Comparison of ENCODE assay signal across 21 mouse cellular contexts in genomic region chr11:96070353-96070752, GRCm38 (mm10). TPM values are rescaled to one million over a fixed set of nuclear protein-coding genes. Genes with fewer than 3 reads are reported as not detected.
DNase-seq lines count a peak whose midpoint lies in the region; ATAC-seq and TF ChIP-seq lines count a peak whose summit lies in the region.
"Had no signal": no experiment of that assay in that cellular context is flagged by ENCODE, and none has a peak within 500 bp of the region (broad histone marks: within the 10 kb centered on the region; RNA-seq: fewer than 3 reads in every experiment).

No protein-coding gene starts in this region.

- in situ Hi-C loops in CH12.LX (cut with MboI; ENCODE audit: low pct_ligation_motif_present, low pct_unique_long_range_greater_than_20kb, low sequenced_read_pairs), result no loop called here

- no peaks in the 10 kb centered on the region for H3K9me3 ChIP-seq in heart, embryonic 11.5 days (replicated peaks; ENCODE audit: control insufficient read depth, low read length)
- no peaks in the 10 kb centered on the region for H3K9me3 ChIP-seq in kidney, embryonic 16.5 days (ENCODE audit: low read length)
- no peaks in the 10 kb centered on the region for H3K9me3 ChIP-seq in CH12.LX (replicated peaks; ENCODE audit: low read length)
- H3K9me3 ChIP-seq: embryonic facial prominence, embryonic 10.5 days; forebrain, embryonic 10.5 days; heart, embryonic 10.5 days; hindbrain, embryonic 15.5 days had no signal

- no peak for TF ChIP-seq EP300 in heart, adult 2 months (IDR thresholded peaks at IDR 0.05; ENCODE audit: insufficient read depth, low read depth, low read length)
- no peak for TF ChIP-seq EP300 in CH12.LX (IDR thresholded peaks at IDR 0.05; ENCODE audit: low read length)

- TF ChIP-seq POLR2A in heart, adult 2 months (IDR thresholded peaks at IDR 0.05; ENCODE audit: insufficient read depth, low read depth, low read length), result peak; percentile 48; the same call in 1 of the 2 replicates
- no peak for TF ChIP-seq POLR2A in kidney, adult 2 months (IDR thresholded peaks at IDR 0.05; ENCODE audit: low read depth, low read length)
- no peak for TF ChIP-seq POLR2A in CH12.LX (IDR thresholded peaks at IDR 0.05; ENCODE audit: low read depth, low read length)

- no peaks in the 10 kb centered on the region for H3K27me3 ChIP-seq in heart, adult 2 months (ENCODE audit: control insufficient read depth, insufficient read depth, low read length)
- no peaks in the 10 kb centered on the region for H3K27me3 ChIP-seq in heart, embryonic 11.5 days (ENCODE audit: control insufficient read depth, insufficient read depth, low read length)
- no peaks in the 10 kb centered on the region for H3K27me3 ChIP-seq in kidney, adult 2 months (replicated peaks; ENCODE audit: control insufficient read depth, insufficient read depth, low read length)
- H3K27me3 ChIP-seq in kidney, embryonic 16.5 days (ENCODE audit: insufficient read depth, low read length), result no peaks in the 10 kb centered on the region
- H3K27me3 ChIP-seq in CH12.LX (replicated peaks), result no peaks in the 10 kb centered on the region
- H3K27me3 ChIP-seq: hindbrain, embryonic 15.5 days had no signal

- no peak overlapping the region for H3K4me3 ChIP-seq in heart, adult 2 months
- no peak overlapping the region for H3K4me3 ChIP-seq in heart, embryonic 11.5 days (ENCODE audit: low read depth, low read length)
- no peak overlapping the region for H3K4me3 ChIP-seq in kidney, adult 2 months (ENCODE audit: insufficient read depth, low read depth, low read length)
- no peak overlapping the region for H3K4me3 ChIP-seq in kidney, embryonic 16.5 days (ENCODE audit: low read length)
- H3K4me3 ChIP-seq in CH12.LX (replicated peaks in 1 of 3; ENCODE audit: low read depth in 2 of 3, low read length in 2 of 3, poor library complexity in 1 of 3), result no peak overlapping the region
- H3K4me3 ChIP-seq: embryonic facial prominence, embryonic 10.5 days; forebrain, embryonic 10.5 days; gastrocnemius, adult 2 months; heart, embryonic 10.5 days; hindbrain, embryonic 15.5 days had no signal

- H3K4me1 ChIP-seq in heart, adult 2 months (ENCODE audit: control insufficient read depth, insufficient read depth, low read length), result peaks cover 4% of the 10 kb centered on the region
- peaks cover 16% of the 10 kb centered on the region for H3K4me1 ChIP-seq in heart, embryonic 11.5 days (ENCODE audit: control insufficient read depth, insufficient read depth, low read length)
- no peaks in the 10 kb centered on the region; the same call in 1 of the 2 replicates for H3K4me1 ChIP-seq in kidney, adult 2 months (ENCODE audit: control insufficient read depth, insufficient read depth, low read length)
- H3K4me1 ChIP-seq in kidney, embryonic 16.5 days (ENCODE audit: insufficient read depth, low read length), result peaks cover 17% of the 10 kb centered on the region
- H3K4me1 ChIP-seq in CH12.LX (ENCODE audit: control insufficient read depth in 1 of 2, insufficient read depth in 2 of 2), result peaks cover 7 to 25% of the 10 kb centered on the region in 2 experiments

- no peak overlapping the region for H3K9ac ChIP-seq in heart, adult 2 months (ENCODE audit: low read depth, low read length)
- no peak overlapping the region for H3K9ac ChIP-seq in heart, embryonic 11.5 days (ENCODE audit: low read depth, low read length)
- H3K9ac ChIP-seq in kidney, embryonic 16.5 days (replicated peaks; ENCODE audit: low read length), result no peak overlapping the region
- H3K9ac ChIP-seq in CH12.LX (ENCODE audit: insufficient read depth, low read depth), result no peak overlapping the region
- H3K9ac ChIP-seq: hindbrain, embryonic 15.5 days had no signal

- TF ChIP-seq CTCF in heart, adult 2 months (IDR thresholded peaks at IDR 0.05), result no peak
- no peak for TF ChIP-seq CTCF in kidney, adult 2 months (conservative IDR thresholded peaks at IDR 0.05; ENCODE audit: insufficient read depth, insufficient read length, low read depth, low read length)
- no peak for TF ChIP-seq CTCF in CH12.LX (conservative IDR thresholded peaks at IDR 0.05 in 1 of 2, IDR thresholded peaks at IDR 0.05 in 1 of 2; ENCODE audit: low read depth in 2 of 2, low read length in 2 of 2)

- intact Hi-C loops in heart, adult 2 months (cut with DNase I), result no loop called here

- dilution Hi-C loops in CH12.LX (cut with MboI; ENCODE audit: extremely low pct_ligation_motif_present, extremely low pct_unique_long_range_greater_than_20kb, low sequenced_read_pairs), result no loop called here

- H3K36me3 ChIP-seq in heart, adult 2 months (ENCODE audit: control insufficient read depth, insufficient read depth, low read length), result peaks cover 6% of the 10 kb centered on the region; the same call in 1 of the 2 replicates
- H3K36me3 ChIP-seq in heart, embryonic 11.5 days (ENCODE audit: control insufficient read depth, insufficient read depth, low read length), result 0 out of 2 replicates have a peak, but pooled peaks cover 8% of the 10 kb centered on the region
- no peaks in the 10 kb centered on the region; the same call in 1 of the 2 replicates for H3K36me3 ChIP-seq in kidney, adult 2 months (ENCODE audit: control insufficient read depth, insufficient read depth, low read length)
- H3K36me3 ChIP-seq in kidney, embryonic 16.5 days (ENCODE audit: insufficient read depth, low read length), result peaks cover 27% of the 10 kb centered on the region
- peaks cover 21 to 50% of the 10 kb centered on the region in 2 experiments for H3K36me3 ChIP-seq in CH12.LX (replicated peaks in 1 of 2; ENCODE audit: control insufficient read depth in 1 of 2, insufficient read depth in 1 of 2, low read length in 1 of 2)

- ATAC-seq in heart, embryonic 11.5 days (replicated peaks; ENCODE audit: insufficient number of reproducible peaks, low FRiP score, low TSS enrichment), result no peak
- no peak for ATAC-seq in kidney, embryonic 16.5 days (ENCODE audit: low FRiP score, low TSS enrichment)
- ATAC-seq: forebrain, embryonic 14.5 days had no signal

- DNase-seq in heart, adult 2 months, result no peak
- DNase-seq in kidney, adult 2 months, result peak; percentile 54
- no peak for DNase-seq in CH12.LX (ENCODE audit: extremely low read depth)
- DNase-seq in fat pad, adult 2 months (ENCODE audit: extremely low read depth, low read depth, low spot score), result peak; percentile 75
- DNase-seq: adrenal gland, postnatal 25 days; cerebellum, adult 2 months; cerebellum, postnatal 10 days; gastrocnemius, adult 2 months; gastrocnemius, postnatal 25 days; heart, postnatal 36 days had no signal

- H3K79me2 ChIP-seq in heart, adult 2 months (replicated peaks; ENCODE audit: control insufficient read depth, insufficient read depth, low read length), result no peaks in the 10 kb centered on the region
- peaks cover 17% of the 10 kb centered on the region for H3K79me2 ChIP-seq in CH12.LX (replicated peaks; ENCODE audit: control insufficient read depth, extremely low read depth, insufficient read depth, poor library complexity, severe bottlenecking)

- H3K4me2 ChIP-seq in heart, embryonic 11.5 days, result no peak overlapping the region
- no peak overlapping the region for H3K4me2 ChIP-seq in kidney, embryonic 16.5 days (replicated peaks; ENCODE audit: low read depth, low read length)
- H3K4me2 ChIP-seq in CH12.LX (ENCODE audit: insufficient read depth, low read depth, poor library complexity, severe bottlenecking), result no peak overlapping the region
- H3K4me2 ChIP-seq: hindbrain, embryonic 15.5 days had no signal

- 78% methylated on average over 7 of the region's 7 CpGs for WGBS in heart, adult 2 months
- 87% methylated on average over 7 of the region's 7 CpGs for WGBS in heart, embryonic 11.5 days (ENCODE audit: insufficient replicate concordance)
- 71% methylated on average over 7 of the region's 7 CpGs for WGBS in kidney, adult 2 months
- WGBS in kidney, embryonic 16.5 days, result 81% methylated on average over 7 of the region's 7 CpGs

- no peak overlapping the region for H3K27ac ChIP-seq in heart, adult 2 months
- no peak overlapping the region for H3K27ac ChIP-seq in heart, embryonic 11.5 days (ENCODE audit: low read depth, low read length)
- no peak overlapping the region for H3K27ac ChIP-seq in kidney, adult 2 months (ENCODE audit: insufficient read depth, low read depth, low read length)
- H3K27ac ChIP-seq in kidney, embryonic 16.5 days (ENCODE audit: low read length), result no peak overlapping the region
- H3K27ac ChIP-seq in CH12.LX (ENCODE audit: insufficient read depth, low read depth), result no peak overlapping the region
- H3K27ac ChIP-seq: embryonic facial prominence, embryonic 10.5 days; forebrain, embryonic 10.5 days; gastrocnemius, adult 2 months; heart, embryonic 10.5 days; hindbrain, embryonic 15.5 days had no signal

- TF ChIP-seq RAD21 in CH12.LX (IDR thresholded peaks at IDR 0.05; ENCODE audit: low read depth, low read length), result no peak

RNA-seq across cellular contexts. Expression of gene Atp5g1, which starts 5.1 kb away (rescaled TPM):
- total RNA-seq in heart, adult 2 months (2021), result 1,000 to 10,000 TPM; 3,096 to 3,522 TPM
- 5,903 and 6,025 TPM in 2 replicates for polyA plus RNA-seq in heart, adult 2 months (2012; rRNA removed)
- 1,582 and 1,616 TPM in 2 replicates for polyA plus RNA-seq in heart, embryonic 11.5 days (2014; fragmentation: Nextera tagmentation; extraction: Ambion mirVana)
- polyA plus RNA-seq in kidney, adult 2 months (2012; rRNA removed), result 1,915 and 2,050 TPM in 2 replicates
- polyA plus RNA-seq in kidney, embryonic 16.5 days (2015; fragmentation: Nextera tagmentation; extraction: Ambion mirVana), result 745 and 801 TPM in 2 replicates
- total RNA-seq in CH12.LX (2012; rRNA removed) (851 and 995 TPM in 2 replicates), CH12.LX (2014; rRNA removed) (669 and 778 TPM in 2 replicates)
- polyA plus RNA-seq in CH12.LX (2012; ENCODE audit: insufficient read length, low read depth), result 788 and 969 TPM in 2 replicates

RNA-seq across cellular contexts. Expression of gene Ube2z, which starts 5.2 kb away (rescaled TPM):
- total RNA-seq in heart, adult 2 months (2021), result 10 to 100 TPM; 29.5 to 29.7 TPM
- polyA plus RNA-seq in heart, adult 2 months (2012; rRNA removed), result 22.9 and 41.1 TPM in 2 replicates
- polyA plus RNA-seq in heart, embryonic 11.5 days (2014; fragmentation: Nextera tagmentation; extraction: Ambion mirVana), result 23.0 and 33.1 TPM in 2 replicates
- polyA plus RNA-seq in kidney, adult 2 months (2012; rRNA removed), result 36.0 and 38.8 TPM in 2 replicates
- 38.7 and 42.0 TPM in 2 replicates for polyA plus RNA-seq in kidney, embryonic 16.5 days (2015; fragmentation: Nextera tagmentation; extraction: Ambion mirVana)
- total RNA-seq in CH12.LX (2012; rRNA removed) (51.3 and 60.4 TPM in 2 replicates), CH12.LX (2014; rRNA removed) (62.1 and 64.2 TPM in 2 replicates)
- 66.0 and 67.8 TPM in 2 replicates for polyA plus RNA-seq in CH12.LX (2012; ENCODE audit: insufficient read length, low read depth)

RNA-seq across cellular contexts. Expression of gene Snf8, which starts 35.7 kb away (rescaled TPM):
- 10 to 100 TPM; 44.9 to 49.1 TPM for total RNA-seq in heart, adult 2 months (2021)
- 18.8 and 23.0 TPM in 2 replicates for polyA plus RNA-seq in heart, adult 2 months (2012; rRNA removed)
- polyA plus RNA-seq in heart, embryonic 11.5 days (2014; fragmentation: Nextera tagmentation; extraction: Ambion mirVana), result 27.1 and 31.3 TPM in 2 replicates
- polyA plus RNA-seq in kidney, adult 2 months (2012; rRNA removed), result 35.5 and 45.9 TPM in 2 replicates
- polyA plus RNA-seq in kidney, embryonic 16.5 days (2015; fragmentation: Nextera tagmentation; extraction: Ambion mirVana), result 93.1 and 96.0 TPM in 2 replicates
- total RNA-seq in CH12.LX (2012; rRNA removed) (113 and 133 TPM in 2 replicates), CH12.LX (2014; rRNA removed) (66.9 and 70.8 TPM in 2 replicates)
- polyA plus RNA-seq in CH12.LX (2012; ENCODE audit: insufficient read length, low read depth), result 199 and 208 TPM in 2 replicates

RNA-seq across cellular contexts. Expression of gene Calcoco2, which starts 41.4 kb away (rescaled TPM):
- total RNA-seq in heart, adult 2 months (2021), result not detected
- not detected in 2 replicates for polyA plus RNA-seq in heart, adult 2 months (2012; rRNA removed)
- polyA plus RNA-seq in heart, embryonic 11.5 days (2014; fragmentation: Nextera tagmentation; extraction: Ambion mirVana), result not detected in 2 replicates
- not detected in 2 replicates for polyA plus RNA-seq in kidney, adult 2 months (2012; rRNA removed)
- not detected in 2 replicates for polyA plus RNA-seq in kidney, embryonic 16.5 days (2015; fragmentation: Nextera tagmentation; extraction: Ambion mirVana)
- total RNA-seq in CH12.LX (2012; rRNA removed), result not detected in 2 replicates
- not detected in 2 replicates for total RNA-seq in CH12.LX (2014; rRNA removed)
- polyA plus RNA-seq in CH12.LX (2012; ENCODE audit: insufficient read length, low read depth), result not detected in 2 replicates
- total RNA-seq: adrenal gland, postnatal 25 days; gastrocnemius, adult 2 months; gastrocnemius, postnatal 25 days; granulocyte monocyte progenitor cell, adult 5-6 weeks; heart, postnatal 36 days had no signal
- polyA plus RNA-seq: cerebellum, adult 2 months; embryonic facial prominence, embryonic 10.5 days; forebrain, embryonic 10.5 days; heart, postnatal 0 days had no signal

RNA-seq across cellular contexts. Expression of gene Gip, which starts 46.0 kb away (rescaled TPM):
- not detected for total RNA-seq in heart, adult 2 months (2021)
- not detected in 2 replicates for polyA plus RNA-seq in heart, adult 2 months (2012; rRNA removed)
- polyA plus RNA-seq in heart, embryonic 11.5 days (2014; fragmentation: Nextera tagmentation; extraction: Ambion mirVana), result not detected in 2 replicates
- polyA plus RNA-seq in kidney, adult 2 months (2012; rRNA removed), result not detected in 2 replicates
- polyA plus RNA-seq in kidney, embryonic 16.5 days (2015; fragmentation: Nextera tagmentation; extraction: Ambion mirVana), result not detected in 2 replicates
- total RNA-seq in CH12.LX (2012; rRNA removed) (not detected in 2 replicates), CH12.LX (2014; rRNA removed) (not detected in 2 replicates)
- not detected in 2 replicates for polyA plus RNA-seq in CH12.LX (2012; ENCODE audit: insufficient read length, low read depth)
- total RNA-seq: adrenal gland, postnatal 25 days; gastrocnemius, adult 2 months; gastrocnemius, postnatal 25 days; granulocyte monocyte progenitor cell, adult 5-6 weeks; heart, postnatal 36 days had no signal
- polyA plus RNA-seq: cerebellum, adult 2 months; embryonic facial prominence, embryonic 10.5 days; embryonic facial prominence, embryonic 14.5 days; forebrain, embryonic 14.5 days; heart, embryonic 10.5 days; heart, postnatal 0 days; hindbrain, embryonic 11.5 days; hindbrain, embryonic 15.5 days had no signal

Comparison
In these comparisons a context has a peak if more than half of its experiments do, and no peak if none do; other contexts are left out.
1. DNase-seq: peak in kidney, adult 2 months (single experiment) and fat pad, adult 2 months (single experiment); none in heart, adult 2 months (0 of 2) and CH12.LX (single experiment).